Mouse (Mus musculus) kidney, embryonic 15.5 days (tissue): ENCODE measurements around the gene Lrrc8d. TPM values are rescaled to one million over a fixed set of nuclear protein-coding genes. Genes with fewer than 3 reads are reported as not detected.

Experiments
- ATAC-seq: fragments of 200-750 bp; cut with Nextera tagmentation; replicated peaks from 2 replicates; pipeline ENCODE4 v1.8.0; 2017; ENCODE audit warnings: moderate TSS enrichment; ENCODE audit not compliant: low FRiP score
- H3K27ac ChIP-seq: fragments of 300-500 bp; sonication (generic); 2 replicates; pipeline ENCODE4 v1.5.1; 2015; ENCODE audit warnings: mild to moderate bottlenecking, inconsistent platforms
- H3K27me3 ChIP-seq: fragments of 300-500 bp; sonication (generic); 2 replicates; pipeline ENCODE4 v1.6.1; 2015; ENCODE audit warnings: inconsistent platforms
- H3K36me3 ChIP-seq: fragments of 300-500 bp; sonication (generic); 2 replicates; pipeline ENCODE4 v1.6.1; 2015; ENCODE audit warnings: inconsistent platforms
- H3K4me1 ChIP-seq: fragments of 300-500 bp; sonication (generic); 2 replicates; pipeline ENCODE4 v1.6.1; 2015; ENCODE audit warnings: inconsistent platforms
- H3K4me2 ChIP-seq: fragments of 300-500 bp; sonication (generic); 2 replicates; pipeline ENCODE4 v1.6.1; 2015; ENCODE audit warnings: moderate library complexity, mild to moderate bottlenecking, inconsistent platforms
- H3K4me3 ChIP-seq: fragments of 300-500 bp; sonication (generic); replicated peaks from 2 replicates; pipeline ENCODE4 v1.5.1; 2015; ENCODE audit warnings: mild to moderate bottlenecking, inconsistent platforms
- H3K9ac ChIP-seq: fragments of 300-500 bp; sonication (generic); 2 replicates; pipeline ENCODE4 v1.6.1; 2015; ENCODE audit warnings: mild to moderate bottlenecking, inconsistent platforms
- H3K9me3 ChIP-seq: fragments of 300-500 bp; sonication (generic); replicated peaks from 2 replicates; pipeline ENCODE4 v1.6.1; 2016; ENCODE audit warnings: inconsistent platforms
- WGBS: fragments of 180-500 bp; shearing (Covaris S2); methylation state at CpG from one replicate; pipeline ENCODE4 v1.1.7; 2015; ENCODE audit warnings: mixed read lengths; 5-methylcytosine and 5-hydroxymethylcytosine counted together
- polyA plus RNA-seq: library from polyadenylated mRNA; unstranded; fragments of >200 nt; fragmentation: Nextera tagmentation; extraction: Ambion mirVana; gene quantifications from 2 replicates; pipeline ENCODE4 v1.2.1, GENCODE M21; 2015

Lrrc8d gene
- polyA plus RNA-seq, 1 experiment from 2014 or later: 32.2 TPM

GRCm38 (mm10) chr5:105731173-105731626 is 31.4 kb downstream of the Lrrc8d start:
- no peaks in the 10 kb centered on the region for H3K9me3 ChIP-seq
- no peak for ATAC-seq
- H3K4me2 ChIP-seq: peak overlapping the region; percentile 89
- peak overlapping the region; percentile 49 for H3K4me3 ChIP-seq
- H3K36me3 ChIP-seq: peaks cover 27% of the 10 kb centered on the region
- no peaks in the 10 kb centered on the region for H3K27me3 ChIP-seq
- 30% methylated on average over 16 of the region's 16 CpGs for WGBS
- H3K9ac ChIP-seq: 0 out of 2 replicates have a peak overlapping the region, but pooled peaks have one; percentile 49
- H3K4me1 ChIP-seq: peaks cover 36% of the 10 kb centered on the region
- peak overlapping the region; percentile 65 for H3K27ac ChIP-seq

- Histone ChIP-seq H3K4me1 (peaks cover 36% of the 10 kb centered on the region), H3K27ac (peak overlapping the region; percentile 65), H3K4me2 (peak overlapping the region; percentile 89), H3K9me3 (no peaks in the 10 kb centered on the region), H3K27me3 (no peaks in the 10 kb centered on the region), H3K36me3 (peaks cover 27% of the 10 kb centered on the region), H3K4me3 (peak overlapping the region; percentile 49), H3K9ac (peak overlapping the region; percentile 49)
- WGBS: 4% methylated on average over 52 of the region's 52 CpGs
- ATAC-seq: peak; percentile 83
Measured at GRCm38 (mm10) chr5:105731627-105732432, 32.1 kb downstream of the Lrrc8d start.

- 42% methylated on average over 11 of the region's 11 CpGs for WGBS
- peak; percentile 63 for ATAC-seq
Measured at GRCm38 (mm10) chr5:105732433-105732891, 32.7 kb downstream of the Lrrc8d start.

GRCm38 (mm10) chr5:105733226-105733625 is 33.5 kb downstream of the Lrrc8d start:
- no peak overlapping the region for H3K4me3 ChIP-seq
- WGBS: 69% methylated on average over 6 of the region's 6 CpGs
- H3K9ac ChIP-seq: no peak overlapping the region
- no peak overlapping the region for H3K4me2 ChIP-seq
- H3K4me1 ChIP-seq: peaks cover 36% of the 10 kb centered on the region
- no peak overlapping the region for H3K27ac ChIP-seq
- H3K9me3 ChIP-seq: no peaks in the 10 kb centered on the region
- H3K27me3 ChIP-seq: no peaks in the 10 kb centered on the region
- H3K36me3 ChIP-seq: peaks cover 27% of the 10 kb centered on the region
- ATAC-seq: no peak

More at GRCm38 (mm10) chr5:105732433-105732891, 32.7 kb downstream of the Lrrc8d start:
- Histone ChIP-seq H3K4me2 (peak overlapping the region; percentile 89), H3K27me3 (no peaks in the 10 kb centered on the region), H3K4me1 (peaks cover 36% of the 10 kb centered on the region), H3K36me3 (peaks cover 27% of the 10 kb centered on the region), H3K4me3 (peak overlapping the region; percentile 49), H3K27ac (peak overlapping the region; percentile 65), H3K9me3 (no peaks in the 10 kb centered on the region), H3K9ac (peak overlapping the region; percentile 49)

GRCm38 (mm10) chr5:105736365-105736764 is 36.6 kb downstream of the Lrrc8d start:
- no peaks in the 10 kb centered on the region for H3K27me3 ChIP-seq
- H3K4me3 ChIP-seq: no peak overlapping the region
- H3K9me3 ChIP-seq: no peaks in the 10 kb centered on the region
- H3K4me2 ChIP-seq: no peak overlapping the region
- no peak overlapping the region for H3K9ac ChIP-seq
- no peak overlapping the region for H3K27ac ChIP-seq
- peaks cover 26% of the 10 kb centered on the region for H3K4me1 ChIP-seq
- ATAC-seq: no peak
- WGBS: 90% methylated on average over 6 of the region's 6 CpGs
- peaks cover 34% of the 10 kb centered on the region for H3K36me3 ChIP-seq

- Histone ChIP-seq H3K4me1 (peaks cover 21% of the 10 kb centered on the region), H3K27me3 (no peaks in the 10 kb centered on the region), H3K9me3 (no peaks in the 10 kb centered on the region), H3K27ac (no peak overlapping the region), H3K9ac (no peak overlapping the region), H3K4me3 (no peak overlapping the region), H3K4me2 (no peak overlapping the region), H3K36me3 (peaks cover 34% of the 10 kb centered on the region)
- 72% methylated on average over 6 of the region's 6 CpGs for WGBS
- no peak for ATAC-seq
Measured at GRCm38 (mm10) chr5:105737145-105737544, 37.4 kb downstream of the Lrrc8d start.

GRCm38 (mm10) chr5:105740437-105740836 is 40.7 kb downstream of the Lrrc8d start:
- WGBS: 59% methylated on average over 7 of the region's 7 CpGs
- Histone ChIP-seq H3K4me1 (peaks cover 35% of the 10 kb centered on the region), H3K9ac (no peak overlapping the region), H3K4me3 (no peak overlapping the region), H3K36me3 (peaks cover 18% of the 10 kb centered on the region), H3K27me3 (no peaks in the 10 kb centered on the region), H3K4me2 (no peak overlapping the region), H3K9me3 (no peaks in the 10 kb centered on the region), H3K27ac (peak overlapping the region; percentile 19; the same call in 1 of the 2 replicates)
- ATAC-seq: no peak

GRCm38 (mm10) chr5:105742641-105743040 is 42.9 kb downstream of the Lrrc8d start:
- Histone ChIP-seq H3K9me3 (no peaks in the 10 kb centered on the region), H3K9ac (no peak overlapping the region), H3K27me3 (no peaks in the 10 kb centered on the region), H3K27ac (no peak overlapping the region), H3K36me3 (peaks cover 28% of the 10 kb centered on the region), H3K4me2 (no peak overlapping the region), H3K4me3 (no peak overlapping the region), H3K4me1 (peaks cover 36% of the 10 kb centered on the region)
- ATAC-seq: no peak
- WGBS: 70% methylated on average over 5 of the region's 5 CpGs

GRCm38 (mm10) chr5:105745324-105745723 is 45.6 kb downstream of the Lrrc8d start:
- Histone ChIP-seq H3K27me3 (no peaks in the 10 kb centered on the region), H3K4me2 (no peak overlapping the region), H3K4me3 (no peak overlapping the region), H3K4me1 (peaks cover 31% of the 10 kb centered on the region), H3K9me3 (no peaks in the 10 kb centered on the region), H3K36me3 (peaks cover 22% of the 10 kb centered on the region; the same call in 1 of the 2 replicates), H3K9ac (no peak overlapping the region), H3K27ac (peak overlapping the region; percentile 71; the same call in 1 of the 2 replicates)
- no peak for ATAC-seq
- 49% methylated on average over 11 of the region's 11 CpGs for WGBS

- Histone ChIP-seq H3K27ac (no peak overlapping the region), H3K9me3 (no peaks in the 10 kb centered on the region), H3K4me2 (no peak overlapping the region), H3K4me1 (peaks cover 28% of the 10 kb centered on the region), H3K9ac (no peak overlapping the region), H3K27me3 (no peaks in the 10 kb centered on the region), H3K4me3 (no peak overlapping the region), H3K36me3 (peaks cover 22% of the 10 kb centered on the region; the same call in 1 of the 2 replicates)
- ATAC-seq: no peak
- 88% methylated on average over 5 of the region's 5 CpGs for WGBS
Measured at GRCm38 (mm10) chr5:105745927-105746454, 46.2 kb downstream of the Lrrc8d start.

- ATAC-seq: peak; percentile 69
- no peaks in the 10 kb centered on the region for H3K9me3 ChIP-seq
- H3K9ac ChIP-seq: no peak overlapping the region
- no peak overlapping the region for H3K4me3 ChIP-seq
- no peak overlapping the region for H3K4me2 ChIP-seq
- no peaks in the 10 kb centered on the region for H3K27me3 ChIP-seq
- 24% methylated on average over 8 of the region's 8 CpGs for WGBS
- H3K4me1 ChIP-seq: peaks cover 53% of the 10 kb centered on the region
- no peak overlapping the region for H3K27ac ChIP-seq
- no peaks in the 10 kb centered on the region for H3K36me3 ChIP-seq
Measured at GRCm38 (mm10) chr5:105754803-105755202, 55.0 kb downstream of the Lrrc8d start.

GRCm38 (mm10) chr5:105755491-105755890 is 55.7 kb downstream of the Lrrc8d start:
- Histone ChIP-seq H3K4me1 (peaks cover 53% of the 10 kb centered on the region), H3K4me2 (no peak overlapping the region), H3K36me3 (no peaks in the 10 kb centered on the region), H3K9me3 (no peaks in the 10 kb centered on the region), H3K27ac (peak overlapping the region; percentile 9; the same call in 1 of the 2 replicates), H3K4me3 (no peak overlapping the region), H3K9ac (no peak overlapping the region), H3K27me3 (no peaks in the 10 kb centered on the region)
- ATAC-seq: no peak; the same call in 1 of the 2 replicates
- 50% methylated on average over 6 of the region's 6 CpGs for WGBS
